ENCODE assay signal across 9 mouse cellular contexts in genomic region chr12:107981231-107981630, GRCm38 (mm10). TPM values are rescaled to one million over a fixed set of nuclear protein-coding genes. Genes with fewer than 3 reads are reported as not detected.
DNase-seq lines count a peak whose midpoint lies in the region; ATAC-seq and TF ChIP-seq lines count a peak whose summit lies in the region.
"Had no signal": no experiment of that assay in that cellular context is flagged by ENCODE, and none has a peak within 500 bp of the region (broad histone marks: within the 10 kb centered on the region; RNA-seq: fewer than 3 reads in every experiment).

No protein-coding gene starts in this region.

- no peak for ATAC-seq in kidney, postnatal 0 days (replicated peaks; ENCODE audit: low FRiP score, low read depth)
- no peak for ATAC-seq in forebrain, embryonic 11.5 days (replicated peaks; ENCODE audit: low FRiP score)
- no peak for ATAC-seq in intestine, embryonic 15.5 days
- no peak for ATAC-seq in stomach, embryonic 14.5 days (ENCODE audit: insufficient number of reproducible peaks, insufficient read depth, low FRiP score, low read depth)

- H3K27me3 ChIP-seq in kidney, postnatal 0 days (ENCODE audit: insufficient read depth, low read length) = no peaks in the 10 kb centered on the region
- H3K27me3 ChIP-seq in forebrain, embryonic 11.5 days (ENCODE audit: control insufficient read depth, insufficient read depth, low read length) = no peaks in the 10 kb centered on the region
- H3K27me3 ChIP-seq in intestine, embryonic 15.5 days (replicated peaks) = no peaks in the 10 kb centered on the region
- H3K27me3 ChIP-seq in stomach, embryonic 14.5 days (ENCODE audit: control insufficient read depth, insufficient read depth, low read length) = no peaks in the 10 kb centered on the region

- TF ChIP-seq CTCF in kidney, postnatal 0 days (IDR thresholded peaks at IDR 0.05; ENCODE audit: low read depth) = no peak

- H3K36me3 ChIP-seq in kidney, postnatal 0 days (ENCODE audit: insufficient read depth, low read length) = no peaks in the 10 kb centered on the region
- H3K36me3 ChIP-seq in forebrain, embryonic 11.5 days (ENCODE audit: control insufficient read depth, insufficient read depth, low read length) = no peaks in the 10 kb centered on the region
- no peaks in the 10 kb centered on the region for H3K36me3 ChIP-seq in intestine, embryonic 15.5 days
- no peaks in the 10 kb centered on the region for H3K36me3 ChIP-seq in stomach, embryonic 14.5 days (ENCODE audit: control insufficient read depth, insufficient read depth, low read length)
- H3K36me3 ChIP-seq: G1E had no signal

- 45% methylated on average over 6 of the region's 6 CpGs for WGBS in kidney, postnatal 0 days
- 12% methylated on average over 6 of the region's 6 CpGs for WGBS in forebrain, embryonic 11.5 days
- WGBS in intestine, embryonic 15.5 days = 47% methylated on average over 6 of the region's 6 CpGs
- 52% methylated on average over 6 of the region's 6 CpGs for WGBS in stomach, embryonic 14.5 days

- no peak overlapping the region for H3K4me3 ChIP-seq in kidney, postnatal 0 days (replicated peaks; ENCODE audit: low read depth, low read length)
- no peak overlapping the region for H3K4me3 ChIP-seq in forebrain, embryonic 11.5 days (ENCODE audit: low read depth, low read length)
- H3K4me3 ChIP-seq in intestine, embryonic 15.5 days (replicated peaks) = no peak overlapping the region; the same call in 1 of the 2 replicates
- no peak overlapping the region for H3K4me3 ChIP-seq in stomach, embryonic 14.5 days (ENCODE audit: low read depth, low read length)
- H3K4me3 ChIP-seq: erythroblast, embryonic 14.5 days had no signal

- H3K27ac ChIP-seq in kidney, postnatal 0 days = peak overlapping the region; percentile 88
- H3K27ac ChIP-seq in forebrain, embryonic 11.5 days (ENCODE audit: low read depth, low read length) = peak overlapping the region; percentile 95
- H3K27ac ChIP-seq in intestine, embryonic 15.5 days = no peak overlapping the region
- H3K27ac ChIP-seq in stomach, embryonic 14.5 days (ENCODE audit: low read length) = no peak overlapping the region

- H3K9me3 ChIP-seq in kidney, postnatal 0 days (replicated peaks; ENCODE audit: low read length) = no peaks in the 10 kb centered on the region
- H3K9me3 ChIP-seq in forebrain, embryonic 11.5 days (ENCODE audit: control insufficient read depth, low read length) = no peaks in the 10 kb centered on the region
- no peaks in the 10 kb centered on the region for H3K9me3 ChIP-seq in intestine, embryonic 15.5 days
- no peaks in the 10 kb centered on the region for H3K9me3 ChIP-seq in stomach, embryonic 14.5 days (ENCODE audit: control insufficient read depth, low read depth, low read length)

- H3K4me2 ChIP-seq in kidney, postnatal 0 days (ENCODE audit: low read length) = no peak overlapping the region
- peak overlapping the region; percentile 61; the same call in 1 of the 2 replicates for H3K4me2 ChIP-seq in forebrain, embryonic 11.5 days (ENCODE audit: low read depth, low read length, severe bottlenecking)
- H3K4me2 ChIP-seq in intestine, embryonic 15.5 days (replicated peaks) = peak overlapping the region; percentile 97
- H3K4me2 ChIP-seq in stomach, embryonic 14.5 days (replicated peaks; ENCODE audit: low read depth, low read length) = peak overlapping the region; percentile 91; the same call in 1 of the 2 replicates

- no peak for DNase-seq in kidney, postnatal 0 days (ENCODE audit: low spot score)
- no peak for DNase-seq in kidney, adult 18-20 months
- DNase-seq in forebrain, embryonic 11.5 days (ENCODE audit: low spot score) = no peak
- no peak for DNase-seq in frontal cortex, postnatal 25 days (ENCODE audit: low spot score in 2 of 2)
- no peak for DNase-seq in cerebellum, adult 11-12 months

- H3K9ac ChIP-seq in kidney, postnatal 0 days (ENCODE audit: low read depth, low read length) = no peak overlapping the region
- peak overlapping the region; percentile 71; the same call in 1 of the 2 replicates for H3K9ac ChIP-seq in forebrain, embryonic 11.5 days (ENCODE audit: low read length)
- 0 out of 2 replicates have a peak overlapping the region, but pooled peaks have one; percentile 56 for H3K9ac ChIP-seq in intestine, embryonic 15.5 days
- H3K9ac ChIP-seq in stomach, embryonic 14.5 days (replicated peaks; ENCODE audit: low read depth, low read length) = no peak overlapping the region

- H3K4me1 ChIP-seq in kidney, postnatal 0 days (replicated peaks; ENCODE audit: insufficient read depth, low read length) = peaks cover 26% of the 10 kb centered on the region
- H3K4me1 ChIP-seq in forebrain, embryonic 11.5 days (replicated peaks; ENCODE audit: control insufficient read depth, insufficient read depth, low read length) = peaks cover 61% of the 10 kb centered on the region
- H3K4me1 ChIP-seq in intestine, embryonic 15.5 days (replicated peaks) = peaks cover 34% of the 10 kb centered on the region
- H3K4me1 ChIP-seq in stomach, embryonic 14.5 days (ENCODE audit: control insufficient read depth, insufficient read depth, low read length) = peaks cover 37% of the 10 kb centered on the region; the same call in 1 of the 2 replicates

RNA-seq across cellular contexts. Expression of gene Bcl11b, which starts 22.2 kb away (rescaled TPM):
- 2.2 and 2.4 TPM in 2 replicates for polyA plus RNA-seq in kidney, postnatal 0 days (2015; fragmentation: Nextera tagmentation; extraction: Ambion mirVana)
- polyA plus RNA-seq in forebrain, embryonic 11.5 days (2014; fragmentation: Nextera tagmentation; extraction: Ambion mirVana) = 19.4 and 24.2 TPM in 2 replicates
- polyA plus RNA-seq in intestine, embryonic 15.5 days (2015; fragmentation: Nextera tagmentation; extraction: Ambion mirVana) = 6.7 and 6.9 TPM in 2 replicates
- polyA plus RNA-seq in stomach, embryonic 14.5 days (2014; fragmentation: Nextera tagmentation; extraction: Ambion mirVana) = 6.0 and 6.8 TPM in 2 replicates
- polyA plus RNA-seq: erythroblast, embryonic 14.5 days; G1E had no signal

Comparison
In these comparisons a context has a peak if more than half of its experiments do, and no peak if none do; other contexts are left out.
1. H3K27ac ChIP-seq: peak in kidney, postnatal 0 days (single experiment) and forebrain, embryonic 11.5 days (single experiment); none in intestine, embryonic 15.5 days (single experiment) and stomach, embryonic 14.5 days (single experiment).
2. H3K9ac ChIP-seq: peak in forebrain, embryonic 11.5 days (single experiment) and intestine, embryonic 15.5 days (single experiment); none in kidney, postnatal 0 days (single experiment) and stomach, embryonic 14.5 days (single experiment).